Mouse (Mus musculus) intestine, embryonic 15.5 days (tissue): ENCODE measurements around the gene Hmgcll1. TPM values are rescaled to one million over a fixed set of nuclear protein-coding genes. Genes with fewer than 3 reads are reported as not detected.

Experiments
- ATAC-seq: fragments of 200-750 bp; cut with Nextera tagmentation; 2 replicates; pipeline ENCODE4 v1.8.0; 2017; ENCODE audit warnings: moderate TSS enrichment, moderate library complexity
- H3K27ac ChIP-seq: fragments of 300-500 bp; sonication (generic); 2 replicates; pipeline ENCODE4 v1.5.1; 2015; ENCODE audit warnings: mild to moderate bottlenecking, inconsistent platforms
- H3K27me3 ChIP-seq: fragments of 300-500 bp; sonication (generic); replicated peaks from 2 replicates; pipeline ENCODE4 v1.6.1; 2015; ENCODE audit warnings: inconsistent platforms
- H3K36me3 ChIP-seq: fragments of 300-500 bp; sonication (generic); 2 replicates; pipeline ENCODE4 v1.6.1; 2015; ENCODE audit warnings: inconsistent platforms
- H3K4me1 ChIP-seq: fragments of 300-500 bp; sonication (generic); replicated peaks from 2 replicates; pipeline ENCODE4 v1.6.1; 2015; ENCODE audit warnings: inconsistent platforms
- H3K4me2 ChIP-seq: fragments of 300-500 bp; sonication (generic); replicated peaks from 2 replicates; pipeline ENCODE4 v1.6.1; 2015; ENCODE audit warnings: mild to moderate bottlenecking, inconsistent platforms
- H3K4me3 ChIP-seq: fragments of 300-500 bp; sonication (generic); replicated peaks from 2 replicates; pipeline ENCODE4 v1.5.1; 2015; ENCODE audit warnings: inconsistent platforms
- H3K9ac ChIP-seq: fragments of 300-500 bp; sonication (generic); 2 replicates; pipeline ENCODE4 v1.6.1; 2015; ENCODE audit warnings: inconsistent platforms
- H3K9me3 ChIP-seq: fragments of 300-500 bp; sonication (generic); 2 replicates; pipeline ENCODE4 v1.6.1; 2016; ENCODE audit warnings: inconsistent platforms
- WGBS: fragments of 180-500 bp; shearing (Covaris S2); methylation state at CpG from one replicate; pipeline ENCODE4 v1.1.7; 2015; 5-methylcytosine and 5-hydroxymethylcytosine counted together
- polyA plus RNA-seq: library from polyadenylated mRNA; unstranded; fragments of >200 nt; fragmentation: Nextera tagmentation; extraction: Ambion mirVana; gene quantifications from 2 replicates; pipeline ENCODE4 v1.2.1, GENCODE M21; 2015

The Hmgcll1 gene
- polyA plus RNA-seq, result 1.2 and 1.5 TPM in 2 replicates

DNA sequence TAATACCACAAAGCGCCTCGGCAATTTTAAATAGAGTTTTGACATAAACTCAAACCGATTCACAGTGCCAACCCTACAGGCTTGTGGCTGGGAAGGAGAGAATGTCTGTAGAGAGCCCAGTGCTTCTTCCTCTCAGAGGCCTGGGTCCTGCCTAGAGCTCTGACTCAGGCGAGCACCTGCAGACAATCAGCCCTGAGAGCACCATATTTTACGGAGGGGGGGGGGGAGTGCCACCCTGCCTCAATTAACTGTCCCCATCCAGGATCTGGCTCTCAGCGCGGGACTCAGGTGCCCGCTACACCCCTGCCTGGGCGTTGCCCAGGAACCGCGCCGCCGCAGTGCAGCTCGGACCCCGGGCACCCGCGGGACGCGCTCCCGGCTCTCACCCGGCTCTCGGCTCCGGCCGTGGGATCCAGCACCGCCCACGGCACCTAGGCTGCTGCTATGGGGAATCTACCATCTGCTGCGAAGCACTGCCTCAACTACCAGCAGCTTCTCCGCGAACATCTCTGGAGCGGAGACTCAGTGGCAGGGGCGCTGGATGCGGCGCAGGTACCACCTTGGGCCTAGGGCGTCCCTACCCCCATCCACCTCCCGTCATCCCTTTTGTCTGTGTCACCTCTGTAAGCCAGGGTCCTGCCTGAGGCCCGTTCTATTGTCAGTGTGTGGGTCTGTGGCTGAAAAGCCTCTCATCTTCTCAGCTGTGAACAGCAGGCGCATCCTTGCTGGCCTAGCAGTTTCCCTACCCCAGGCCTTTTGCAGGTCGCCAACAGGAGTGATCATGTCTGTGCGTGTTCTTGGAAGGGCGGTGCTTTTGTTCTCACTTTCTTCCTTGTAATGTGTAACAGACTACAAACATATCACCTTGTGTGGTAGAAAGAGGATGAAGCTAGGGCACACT lies at the start of gene Hmgcll1:
Gene Hmgcll1, plus strand, starts transcription at position 225 of the 901 bp plus-strand sequence.
- 7% methylated on average over 40 of the region's 40 CpGs for WGBS
- Histone ChIP-seq H3K27me3 (no peaks in the 10 kb centered on the region), H3K9ac (peak within 1 kb of the TSS; percentile 47), H3K4me3 (peak within 1 kb of the TSS; percentile 50), H3K27ac (no peak within 1 kb of the TSS; the same call in 1 of the 2 replicates), H3K4me2 (peak within 1 kb of the TSS; percentile 93), H3K4me1 (peaks cover 7% of the 10 kb centered on the region), H3K36me3 (no peaks in the 10 kb centered on the region), H3K9me3 (no peaks in the 10 kb centered on the region)
- peak; percentile 85 for ATAC-seq

DNA sequence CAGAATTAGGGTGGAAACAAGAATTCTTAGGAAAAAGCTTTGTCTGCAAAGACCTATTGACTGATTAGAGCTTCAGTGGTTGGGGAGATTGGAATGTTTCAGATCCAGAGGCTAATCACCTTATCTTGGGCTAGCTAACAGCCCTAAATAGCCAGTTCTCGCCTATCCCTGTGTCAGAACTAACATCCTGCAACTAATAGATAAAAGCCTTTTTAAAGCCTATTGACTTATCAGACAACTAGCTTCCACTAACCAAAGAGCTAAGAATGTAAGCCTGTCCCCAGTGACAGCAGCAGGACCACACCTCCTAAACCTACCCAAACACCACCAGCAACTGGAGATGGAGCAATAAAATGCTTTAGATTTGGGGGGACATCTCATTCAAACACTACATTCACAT lies 34.6 kb upstream of the Hmgcll1 start:
- WGBS, result 71% methylated on average over 1 of the region's 1 CpGs
- no peak overlapping the region for H3K27ac ChIP-seq
- no peak overlapping the region for H3K4me2 ChIP-seq
- H3K4me1 ChIP-seq, result no peaks in the 10 kb centered on the region
- H3K27me3 ChIP-seq, result no peaks in the 10 kb centered on the region
- H3K36me3 ChIP-seq, result no peaks in the 10 kb centered on the region
- no peaks in the 10 kb centered on the region for H3K9me3 ChIP-seq
- ATAC-seq, result peak; percentile 53; the same call in 1 of the 2 replicates
- no peak overlapping the region for H3K4me3 ChIP-seq
- no peak overlapping the region for H3K9ac ChIP-seq

DNA sequence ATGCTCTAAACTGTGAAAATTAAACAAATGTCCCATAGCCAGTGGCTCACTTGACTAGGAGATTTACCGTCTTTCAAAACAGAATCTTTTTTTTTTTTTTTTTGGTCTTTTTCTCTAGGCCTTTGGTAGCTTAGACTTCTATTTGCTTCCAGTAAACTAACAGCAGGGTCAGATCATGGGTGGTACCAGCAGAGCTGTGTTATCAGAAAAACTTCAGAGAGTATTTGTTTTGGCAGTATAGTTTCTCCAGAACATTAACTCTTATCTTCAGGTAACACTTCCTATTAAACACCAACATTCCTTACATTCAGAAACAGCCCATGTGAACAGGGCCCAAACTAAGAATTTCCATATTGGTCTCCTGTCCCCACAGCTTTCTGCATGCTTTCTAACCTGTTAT lies 33.5 kb upstream of the Hmgcll1 start:
- WGBS, result 62% methylated on average over 1 of the region's 1 CpGs
- no peak for ATAC-seq

DNA sequence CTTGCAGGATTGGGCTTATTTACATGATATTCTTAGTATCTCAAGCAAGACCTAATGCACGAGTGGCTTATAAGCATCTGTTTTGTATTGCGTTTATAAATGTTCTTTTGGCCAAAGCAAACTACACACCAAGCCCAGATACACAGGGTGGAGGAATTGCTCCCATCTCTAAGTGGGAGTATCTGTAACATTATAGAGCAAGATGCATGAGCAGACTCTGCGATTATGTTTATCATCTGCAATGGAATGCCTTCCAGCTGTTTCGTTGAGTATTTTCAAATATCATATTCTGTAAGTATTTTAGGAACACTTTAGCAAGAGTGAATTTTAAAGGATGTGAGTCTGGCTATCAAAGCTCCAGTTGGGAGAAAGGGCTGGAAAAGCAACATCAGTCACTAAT lies 25.2 kb upstream of the Hmgcll1 start:
- no peak overlapping the region for H3K4me3 ChIP-seq
- H3K27me3 ChIP-seq, result no peaks in the 10 kb centered on the region
- H3K9ac ChIP-seq, result no peak overlapping the region
- no peaks in the 10 kb centered on the region for H3K36me3 ChIP-seq
- no peaks in the 10 kb centered on the region for H3K4me1 ChIP-seq
- no peak overlapping the region for H3K27ac ChIP-seq
- no peaks in the 10 kb centered on the region for H3K9me3 ChIP-seq
- ATAC-seq, result no peak
- no peak overlapping the region for H3K4me2 ChIP-seq
- WGBS, result 62% methylated on average over 4 of the region's 4 CpGs

More for the DNA sequence above, 33.5 kb upstream of the Hmgcll1 start:
- Histone ChIP-seq H3K4me1 (no peaks in the 10 kb centered on the region), H3K27ac (no peak overlapping the region), H3K4me3 (no peak overlapping the region), H3K9ac (no peak overlapping the region), H3K4me2 (no peak overlapping the region), H3K36me3 (no peaks in the 10 kb centered on the region), H3K9me3 (no peaks in the 10 kb centered on the region), H3K27me3 (no peaks in the 10 kb centered on the region)

DNA sequence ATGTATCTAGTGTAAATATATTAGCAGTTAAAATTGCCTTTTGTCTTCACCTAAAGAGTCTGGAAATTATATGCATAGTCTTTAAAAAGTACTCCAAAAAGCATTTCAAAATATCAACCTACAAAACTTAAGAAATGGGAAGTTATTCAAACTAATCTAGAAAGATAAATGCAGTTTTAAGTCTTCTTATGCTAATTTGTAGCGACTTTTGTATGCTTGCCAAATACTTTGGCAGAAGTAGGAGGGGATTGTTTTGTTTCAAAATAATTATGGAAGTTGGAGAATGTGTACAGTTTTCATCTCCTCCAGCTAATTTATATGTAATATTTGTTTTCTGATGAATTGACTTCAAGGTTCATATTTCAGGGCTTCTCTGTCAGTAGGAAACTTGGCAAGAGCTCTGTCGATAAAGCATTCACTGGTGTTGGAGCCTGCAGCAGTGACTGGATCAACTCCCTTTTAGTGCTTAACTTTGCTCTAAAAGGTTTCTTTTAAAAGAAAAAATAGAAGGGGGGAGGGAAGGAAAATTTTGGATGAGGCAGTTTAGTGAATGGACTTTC lies 15.8 kb upstream of the Hmgcll1 start:
- Histone ChIP-seq H3K4me3 (no peak overlapping the region), H3K4me1 (no peaks in the 10 kb centered on the region), H3K9me3 (no peaks in the 10 kb centered on the region), H3K9ac (no peak overlapping the region), H3K4me2 (no peak overlapping the region), H3K36me3 (no peaks in the 10 kb centered on the region), H3K27me3 (no peaks in the 10 kb centered on the region), H3K27ac (no peak overlapping the region)
- ATAC-seq, result no peak
- 60% methylated on average over 2 of the region's 2 CpGs for WGBS

DNA sequence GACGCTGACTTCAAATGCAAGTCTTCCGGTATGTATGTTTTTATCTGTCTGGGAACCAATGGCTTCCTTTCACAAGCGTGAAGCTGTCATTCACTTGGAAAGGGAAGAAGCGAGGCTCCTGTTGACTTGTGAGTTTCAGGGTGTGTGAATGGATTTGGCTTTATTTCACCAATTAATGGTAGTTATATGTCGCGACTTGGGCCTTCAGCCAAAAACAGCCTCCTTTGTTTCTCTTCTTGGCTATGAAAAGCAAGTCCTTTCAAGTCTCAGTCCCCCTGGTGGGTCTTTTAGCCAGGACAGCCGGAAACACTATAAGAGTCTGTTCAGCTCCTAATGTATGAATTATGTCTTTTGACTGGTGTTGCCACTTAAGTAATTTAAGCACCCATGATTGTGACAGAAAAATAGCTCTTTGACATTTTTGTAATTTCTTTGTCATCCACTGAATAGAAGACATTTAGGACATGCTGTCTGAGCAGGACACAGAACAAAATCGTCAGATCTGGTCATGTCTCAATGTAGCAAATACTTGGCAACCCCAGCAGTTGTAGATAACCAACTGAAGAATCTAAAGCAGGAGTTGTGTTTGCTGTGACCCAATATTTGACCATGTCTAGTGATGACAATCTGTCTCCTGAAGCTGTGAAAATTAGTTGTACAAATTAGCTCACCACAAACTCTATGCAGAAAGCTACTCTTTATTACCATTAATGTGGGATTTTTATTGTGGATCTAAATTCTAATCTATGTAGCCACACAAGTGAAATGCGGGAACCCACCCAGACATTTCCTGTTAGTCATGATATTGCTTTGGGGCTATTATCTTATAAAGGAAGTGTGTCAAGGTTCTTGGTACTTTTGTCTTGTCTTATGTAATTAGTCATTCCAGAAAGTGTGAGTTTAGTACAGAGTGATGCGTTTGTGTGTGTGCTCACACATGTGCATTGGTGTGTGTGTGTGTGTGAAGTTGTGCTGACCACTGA lies 13.5 kb upstream of the Hmgcll1 start:
- no peaks in the 10 kb centered on the region for H3K9me3 ChIP-seq
- no peak overlapping the region for H3K27ac ChIP-seq
- no peak overlapping the region for H3K9ac ChIP-seq
- no peaks in the 10 kb centered on the region for H3K36me3 ChIP-seq
- no peak overlapping the region for H3K4me3 ChIP-seq
- no peak for ATAC-seq
- 72% methylated on average over 10 of the region's 10 CpGs for WGBS
- H3K27me3 ChIP-seq, result no peaks in the 10 kb centered on the region
- no peaks in the 10 kb centered on the region for H3K4me1 ChIP-seq
- no peak overlapping the region for H3K4me2 ChIP-seq

DNA sequence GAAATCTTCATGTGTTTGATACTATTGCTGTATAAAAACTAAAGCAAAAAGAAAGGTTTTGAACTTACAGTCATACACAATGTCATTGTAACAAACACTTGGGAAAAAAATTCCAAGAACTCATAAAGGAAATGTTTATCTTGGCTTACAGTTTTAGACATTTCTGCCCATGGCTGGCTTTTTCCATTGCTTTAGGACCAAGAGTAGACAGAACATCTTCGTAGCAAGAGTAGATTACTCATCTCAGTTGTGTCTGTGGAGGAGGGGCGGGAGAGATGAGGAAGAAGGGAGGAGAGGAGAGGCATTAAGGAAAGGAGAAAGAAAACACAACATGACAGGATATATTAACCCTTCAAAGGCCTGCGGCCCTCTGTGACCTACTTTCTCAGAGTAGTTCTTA lies 11.6 kb upstream of the Hmgcll1 start:
- Histone ChIP-seq H3K27ac (no peak overlapping the region), H3K4me2 (no peak overlapping the region), H3K9me3 (no peaks in the 10 kb centered on the region), H3K9ac (no peak overlapping the region), H3K36me3 (no peaks in the 10 kb centered on the region), H3K4me1 (no peaks in the 10 kb centered on the region), H3K27me3 (no peaks in the 10 kb centered on the region), H3K4me3 (no peak overlapping the region)
- no peak for ATAC-seq
- 47% methylated on average over 3 of the region's 3 CpGs for WGBS

DNA sequence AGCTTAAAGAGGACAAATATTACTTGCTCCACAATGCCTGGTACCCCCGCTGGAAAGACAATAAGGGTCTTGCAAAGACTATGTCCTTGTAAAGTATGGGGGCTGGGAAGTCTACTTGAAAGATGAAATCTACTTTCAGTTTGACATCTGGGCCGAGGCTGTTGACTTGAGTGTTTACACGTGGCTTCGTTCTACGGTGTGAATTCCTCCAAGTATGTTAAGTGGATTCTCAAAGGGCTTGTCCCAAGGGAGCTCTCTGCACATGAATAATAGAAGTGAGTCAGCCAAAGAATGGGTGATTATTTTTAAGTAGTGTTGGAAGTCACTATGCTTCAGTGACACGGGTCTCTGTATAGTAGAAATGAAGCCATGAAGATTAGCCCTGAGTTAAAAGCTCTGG lies 11.0 kb upstream of the Hmgcll1 start:
- H3K9ac ChIP-seq, result no peak overlapping the region
- WGBS, result 36% methylated on average over 6 of the region's 6 CpGs
- no peaks in the 10 kb centered on the region for H3K4me1 ChIP-seq
- no peak overlapping the region for H3K27ac ChIP-seq
- H3K36me3 ChIP-seq, result no peaks in the 10 kb centered on the region
- H3K4me2 ChIP-seq, result no peak overlapping the region
- H3K4me3 ChIP-seq, result no peak overlapping the region
- H3K9me3 ChIP-seq, result no peaks in the 10 kb centered on the region
- no peak for ATAC-seq
- H3K27me3 ChIP-seq, result no peaks in the 10 kb centered on the region

DNA sequence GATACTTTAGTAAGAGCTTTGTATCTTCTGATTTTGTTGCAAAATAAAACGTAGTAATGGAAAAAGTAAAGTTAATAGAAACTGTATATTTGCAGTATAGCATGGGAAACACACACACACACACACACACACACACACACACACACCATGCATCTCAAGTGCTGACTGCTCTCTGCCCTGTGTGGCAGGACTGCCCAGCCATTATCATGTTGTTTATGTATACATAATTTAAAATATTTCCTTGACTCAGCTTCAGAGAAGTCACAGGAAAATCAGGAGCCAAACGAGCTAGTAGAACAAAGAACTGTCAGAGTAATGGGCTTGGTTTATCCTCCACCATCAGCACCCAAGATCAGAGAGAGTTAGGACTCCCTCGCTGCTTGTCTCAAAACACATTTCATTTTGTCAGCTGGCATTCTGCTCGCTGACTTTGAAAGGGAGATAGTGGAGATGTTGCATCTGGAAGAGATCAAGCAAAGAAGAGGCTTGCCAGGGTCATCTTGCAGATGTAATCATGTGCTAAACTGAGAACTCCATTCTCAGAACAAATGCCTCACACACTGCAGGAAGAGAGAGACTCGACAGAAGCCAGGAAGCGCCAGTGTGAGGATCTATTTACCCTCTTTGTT lies 7.2 kb upstream of the Hmgcll1 start:
- Histone ChIP-seq H3K4me2 (no peak overlapping the region), H3K9me3 (no peaks in the 10 kb centered on the region), H3K27me3 (no peaks in the 10 kb centered on the region), H3K4me1 (no peaks in the 10 kb centered on the region), H3K4me3 (no peak overlapping the region), H3K36me3 (no peaks in the 10 kb centered on the region), H3K27ac (no peak overlapping the region), H3K9ac (no peak overlapping the region)
- ATAC-seq, result no peak
- 27% methylated on average over 6 of the region's 6 CpGs for WGBS

DNA sequence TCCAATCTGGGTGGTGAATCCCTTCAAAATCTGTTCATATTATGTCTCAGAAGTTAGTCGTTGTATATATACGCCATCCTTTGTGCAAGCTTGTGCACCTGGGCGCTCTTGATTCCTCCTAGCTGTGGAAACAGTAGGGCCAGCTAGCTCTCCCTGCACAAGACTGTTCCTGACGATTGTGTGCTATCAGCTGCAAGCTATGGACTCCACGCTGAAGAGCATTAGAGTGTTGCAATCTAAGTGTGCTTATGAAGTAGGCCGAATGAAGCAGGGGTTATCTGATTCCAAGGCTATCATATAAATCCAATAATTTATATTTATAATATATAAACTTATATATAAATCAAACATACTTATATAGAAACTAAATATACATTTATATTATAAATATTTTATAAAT lies 866 bp upstream of the Hmgcll1 start:
- 70% methylated on average over 6 of the region's 6 CpGs for WGBS
- ATAC-seq, result no peak
- H3K9ac ChIP-seq, result no peak overlapping the region
- H3K36me3 ChIP-seq, result no peaks in the 10 kb centered on the region
- H3K9me3 ChIP-seq, result no peaks in the 10 kb centered on the region
- H3K27ac ChIP-seq, result no peak overlapping the region
- no peak overlapping the region for H3K4me2 ChIP-seq
- H3K4me3 ChIP-seq, result no peak overlapping the region
- H3K4me1 ChIP-seq, result peaks cover 7% of the 10 kb centered on the region
- H3K27me3 ChIP-seq, result no peaks in the 10 kb centered on the region

DNA sequence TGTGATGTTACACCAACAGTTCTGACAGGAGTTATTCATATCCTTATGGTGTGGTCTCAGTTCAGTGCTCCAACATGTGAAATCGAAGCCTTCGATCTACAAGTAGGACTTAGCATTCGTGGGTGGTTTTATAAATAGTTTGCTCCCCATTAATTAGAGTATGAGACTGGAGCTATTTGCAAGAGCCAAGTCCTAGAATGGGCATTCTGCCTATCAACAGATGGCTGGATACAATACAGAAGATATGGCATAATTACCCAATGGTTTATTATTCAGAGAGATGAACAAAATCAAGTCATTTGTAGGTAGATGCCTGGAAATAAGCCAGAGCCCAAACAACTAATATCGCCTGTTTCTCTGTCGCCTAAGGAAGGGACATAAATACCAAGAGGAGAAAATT lies 1.3 kb downstream of the Hmgcll1 start:
- Histone ChIP-seq H3K27ac (no peak overlapping the region), H3K4me3 (no peak overlapping the region), H3K4me1 (peaks cover 7% of the 10 kb centered on the region), H3K27me3 (no peaks in the 10 kb centered on the region), H3K36me3 (no peaks in the 10 kb centered on the region), H3K9me3 (no peaks in the 10 kb centered on the region), H3K4me2 (no peak overlapping the region), H3K9ac (no peak overlapping the region)
- WGBS, result 94% methylated on average over 5 of the region's 5 CpGs
- ATAC-seq, result no peak

DNA sequence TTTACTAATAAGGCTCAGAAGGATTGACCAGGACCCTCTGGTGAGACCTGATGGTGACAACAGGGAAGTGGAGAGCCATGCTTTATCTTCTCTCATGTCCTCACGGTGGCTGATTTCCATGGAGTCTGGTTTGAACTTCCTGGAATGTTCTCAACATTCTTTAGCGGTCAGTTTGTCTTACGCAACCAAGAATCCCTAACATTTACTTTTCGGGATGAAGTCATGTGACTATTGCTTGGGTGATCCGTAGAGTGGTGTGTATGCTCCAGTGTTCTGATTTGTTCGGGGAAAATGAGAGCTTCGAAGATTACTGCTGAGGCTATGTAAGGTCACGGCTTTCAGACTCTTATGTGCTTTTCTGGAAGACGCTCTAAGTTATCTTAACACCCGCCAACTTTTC lies 1.9 kb downstream of the Hmgcll1 start:
- no peaks in the 10 kb centered on the region for H3K9me3 ChIP-seq
- H3K4me2 ChIP-seq, result no peak overlapping the region
- no peak overlapping the region for H3K9ac ChIP-seq
- H3K27me3 ChIP-seq, result no peaks in the 10 kb centered on the region
- H3K27ac ChIP-seq, result no peak overlapping the region
- 82% methylated on average over 10 of the region's 10 CpGs for WGBS
- H3K36me3 ChIP-seq, result no peaks in the 10 kb centered on the region
- H3K4me1 ChIP-seq, result peaks cover 7% of the 10 kb centered on the region
- ATAC-seq, result no peak
- no peak overlapping the region for H3K4me3 ChIP-seq
